Mouse (Mus musculus): ENCODE measurements around the gene Tnik. TPM values are rescaled to one million over a fixed set of nuclear protein-coding genes. Genes with fewer than 3 reads are reported as not detected.

The Tnik gene
- polyA plus RNA-seq, 1 experiment from 2014 or later, result 1.2 TPM

- H3K36me3 ChIP-seq (ENCODE audit: insufficient read depth, low read length), result no peaks in the 10 kb centered on the region
- WGBS, result 46% methylated on average over 4 of the region's 4 CpGs
- ATAC-seq (replicated peaks; ENCODE audit: low FRiP score, low read depth) (no peak), DNase-seq (ENCODE audit: low spot score) (no peak)
- no peak overlapping the region for H3K4me2 ChIP-seq (ENCODE audit: low read length)
- no peaks in the 10 kb centered on the region for H3K4me1 ChIP-seq (replicated peaks; ENCODE audit: insufficient read depth, low read length)
- TF ChIP-seq CTCF (IDR thresholded peaks at IDR 0.05; ENCODE audit: low read depth), result no peak
- H3K27ac ChIP-seq, result no peak overlapping the region
- no peak overlapping the region for H3K4me3 ChIP-seq (replicated peaks; ENCODE audit: low read depth, low read length)
- no peaks in the 10 kb centered on the region for H3K27me3 ChIP-seq (ENCODE audit: insufficient read depth, low read length)
- no peaks in the 10 kb centered on the region for H3K9me3 ChIP-seq (replicated peaks; ENCODE audit: low read length)
- H3K9ac ChIP-seq (ENCODE audit: low read depth, low read length), result no peak overlapping the region
Measured at GRCm38 (mm10) chr3:28561408-28561807, 298.4 kb downstream of the Tnik start.

DNA sequence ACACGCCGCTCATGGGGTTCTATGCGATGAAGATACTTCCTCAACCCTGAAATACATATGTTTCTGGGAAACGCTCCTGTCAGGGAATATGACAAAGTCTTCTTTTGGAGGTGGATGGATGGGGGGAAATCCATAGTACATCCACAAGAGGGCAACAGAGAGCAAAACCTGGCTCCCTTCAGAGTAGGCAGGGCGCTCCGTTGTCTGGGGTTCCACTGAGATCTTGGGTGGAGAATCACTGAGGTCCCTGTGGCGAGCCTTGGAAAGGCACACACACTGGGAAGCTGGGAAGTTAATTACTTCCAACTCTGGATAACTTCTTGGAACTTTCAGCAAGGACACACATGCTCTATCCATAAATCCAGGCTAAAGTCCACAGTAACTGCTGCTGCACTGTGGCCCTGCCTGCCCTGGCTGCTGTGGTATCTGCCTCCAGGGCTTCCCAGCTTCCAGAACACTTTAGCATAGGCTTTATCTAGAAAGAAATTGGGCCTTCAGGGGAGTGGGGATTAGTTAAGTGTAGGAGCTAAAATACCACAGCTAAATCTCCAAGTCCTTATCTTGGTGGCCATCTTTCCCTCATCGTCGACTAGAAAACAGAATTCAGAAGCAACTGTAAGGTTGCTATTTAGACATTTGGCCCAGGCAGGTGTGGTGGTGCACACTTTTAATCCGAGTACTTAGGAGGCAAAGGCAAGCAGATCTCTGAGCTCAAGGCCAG lies 299.8 kb downstream of the Tnik start:
- ATAC-seq (replicated peaks; ENCODE audit: low FRiP score, low read depth), result 0 out of 2 replicates have a peak, but pooled peaks have one; percentile 59
- Histone ChIP-seq H3K4me2 (ENCODE audit: low read length) (no peak overlapping the region), H3K27me3 (ENCODE audit: insufficient read depth, low read length) (no peaks in the 10 kb centered on the region), H3K9me3 (replicated peaks; ENCODE audit: low read length) (no peaks in the 10 kb centered on the region), H3K4me3 (replicated peaks; ENCODE audit: low read depth, low read length) (no peak overlapping the region), H3K9ac (ENCODE audit: low read depth, low read length) (no peak overlapping the region), H3K27ac (no peak overlapping the region), H3K4me1 (replicated peaks; ENCODE audit: insufficient read depth, low read length) (no peaks in the 10 kb centered on the region), H3K36me3 (ENCODE audit: insufficient read depth, low read length) (no peaks in the 10 kb centered on the region)
- TF ChIP-seq CTCF (IDR thresholded peaks at IDR 0.05; ENCODE audit: low read depth), result peak; percentile 78
- 70% methylated on average over 10 of the region's 10 CpGs for WGBS
- peak; percentile 44 for DNase-seq (ENCODE audit: low spot score)

GRCm38 (mm10) chr3:28564370-28565357 lies 301.6 kb downstream of the Tnik start:
- Histone ChIP-seq H3K36me3 (ENCODE audit: insufficient read depth, low read length) (no peaks in the 10 kb centered on the region), H3K9me3 (replicated peaks; ENCODE audit: low read length) (no peaks in the 10 kb centered on the region), H3K4me3 (replicated peaks; ENCODE audit: low read depth, low read length) (no peak overlapping the region), H3K4me2 (ENCODE audit: low read length) (no peak overlapping the region), H3K4me1 (replicated peaks; ENCODE audit: insufficient read depth, low read length) (no peaks in the 10 kb centered on the region), H3K27ac (no peak overlapping the region), H3K9ac (ENCODE audit: low read depth, low read length) (no peak overlapping the region), H3K27me3 (ENCODE audit: insufficient read depth, low read length) (no peaks in the 10 kb centered on the region)
- TF ChIP-seq CTCF (IDR thresholded peaks at IDR 0.05; ENCODE audit: low read depth), result peak; percentile 43
- 78% methylated on average over 12 of the region's 12 CpGs for WGBS
- no peak for DNase-seq (ENCODE audit: low spot score)
- ATAC-seq (replicated peaks; ENCODE audit: low FRiP score, low read depth), result no peak

GRCm38 (mm10) chr3:28577301-28577700 lies 314.3 kb downstream of the Tnik start:
- Histone ChIP-seq H3K9me3 (replicated peaks; ENCODE audit: low read length) (no peaks in the 10 kb centered on the region), H3K4me2 (ENCODE audit: low read length) (peak overlapping the region; percentile 27; the same call in 1 of the 2 replicates), H3K4me1 (replicated peaks; ENCODE audit: insufficient read depth, low read length) (peaks cover 6% of the 10 kb centered on the region; the same call in 1 of the 2 replicates), H3K27me3 (ENCODE audit: insufficient read depth, low read length) (no peaks in the 10 kb centered on the region), H3K36me3 (ENCODE audit: insufficient read depth, low read length) (no peaks in the 10 kb centered on the region), H3K4me3 (replicated peaks; ENCODE audit: low read depth, low read length) (no peak overlapping the region), H3K27ac (no peak overlapping the region), H3K9ac (ENCODE audit: low read depth, low read length) (no peak overlapping the region)
- ATAC-seq (replicated peaks; ENCODE audit: low FRiP score, low read depth) (no peak), DNase-seq (ENCODE audit: low spot score) (peak; percentile 32)
- TF ChIP-seq CTCF (IDR thresholded peaks at IDR 0.05; ENCODE audit: low read depth), result no peak
- 25% methylated on average over 15 of the region's 15 CpGs for WGBS

DNA sequence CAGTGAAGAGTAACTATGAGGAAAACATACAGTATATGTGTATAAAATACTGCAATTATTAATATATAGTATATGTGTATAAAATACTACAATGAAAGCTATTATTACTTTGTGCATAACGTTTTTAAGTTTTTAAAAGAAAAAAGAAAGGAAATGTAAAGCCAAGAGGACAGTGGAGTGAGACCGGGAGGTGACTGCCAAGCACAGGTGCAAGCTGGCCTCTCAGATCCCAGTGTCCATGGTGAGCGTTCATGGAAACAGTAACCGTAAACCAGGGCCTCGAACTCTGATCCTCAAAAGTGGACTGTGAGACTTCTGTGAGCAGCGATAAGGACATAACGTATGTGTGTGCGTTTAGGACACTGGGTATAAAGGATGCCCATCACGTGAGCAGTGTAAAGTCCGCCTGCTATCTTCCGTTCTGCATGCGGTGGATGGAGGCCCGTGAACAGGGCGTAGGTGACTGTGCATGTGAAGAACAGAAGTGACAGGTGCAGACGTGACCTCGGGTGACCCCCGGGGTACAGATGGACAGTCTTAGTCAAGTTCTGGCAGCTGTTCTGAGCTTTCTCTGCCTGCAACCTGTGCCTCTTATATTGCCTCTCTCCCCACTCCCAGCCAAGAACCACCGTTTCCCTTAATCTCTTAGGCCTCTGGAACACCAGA lies 316.1 kb downstream of the Tnik start:
- Histone ChIP-seq H3K9me3 (replicated peaks; ENCODE audit: low read length) (no peaks in the 10 kb centered on the region), H3K4me3 (replicated peaks; ENCODE audit: low read depth, low read length) (no peak overlapping the region), H3K4me1 (replicated peaks; ENCODE audit: insufficient read depth, low read length) (peaks cover 6% of the 10 kb centered on the region; the same call in 1 of the 2 replicates), H3K27me3 (ENCODE audit: insufficient read depth, low read length) (no peaks in the 10 kb centered on the region), H3K4me2 (ENCODE audit: low read length) (no peak overlapping the region), H3K27ac (no peak overlapping the region), H3K36me3 (ENCODE audit: insufficient read depth, low read length) (no peaks in the 10 kb centered on the region), H3K9ac (ENCODE audit: low read depth, low read length) (no peak overlapping the region)
- no peak for ATAC-seq (replicated peaks; ENCODE audit: low FRiP score, low read depth)
- no peak for TF ChIP-seq CTCF (IDR thresholded peaks at IDR 0.05; ENCODE audit: low read depth)
- WGBS, result 88% methylated on average over 18 of the region's 18 CpGs
- no peak for DNase-seq (ENCODE audit: low spot score)

Measured in kidney, postnatal 0 days (tissue).